Mouse (Mus musculus) ES-E14 (cell line): ENCODE results near the gene Fam19a5.

Experiments
- HCFC1 ChIP-seq: IDR thresholded peaks from 2 replicates; pipeline ENCODE4 v1.6.1; 2012; ENCODE audit warnings: low read length, inconsistent platforms, borderline replicate concordance; ENCODE audit not compliant: insufficient read depth
- MAFK ChIP-seq: IDR thresholded peaks from 2 replicates; pipeline ENCODE4 v1.6.1; 2014; ENCODE audit warnings: mild to moderate bottlenecking, low read depth, low read length, inconsistent platforms; ENCODE audit not compliant: insufficient read depth
- ZC3H11A ChIP-seq: IDR thresholded peaks from 2 replicates; pipeline ENCODE4 v1.6.1; 2012; ENCODE audit warnings: low read depth, mild to moderate bottlenecking, inconsistent platforms, low read length, borderline replicate concordance
- ZNF384 ChIP-seq: IDR thresholded peaks from 2 replicates; pipeline ENCODE4 v1.6.1; 2012; ENCODE audit warnings: low read depth, low read length, inconsistent platforms

- TF ChIP-seq MAFK (no peak), ZC3H11A (no peak), HCFC1 (no peak), ZNF384 (no peak)
Measured at GRCm38 (mm10) chr15:87661954-87662353, 117.9 kb downstream of the Fam19a5 start.
